In genomic region chr6:60963726-60964125, GRCm38 (mm10) we compare ENCODE assay signal across 28 mouse cellular contexts. TPM values are rescaled to one million over a fixed set of nuclear protein-coding genes. Genes with fewer than 3 reads are reported as not detected.
DNase-seq lines count a peak whose midpoint lies in the region; ATAC-seq and TF ChIP-seq lines count a peak whose summit lies in the region.
"Had no signal": no experiment of that assay in that cellular context is flagged by ENCODE, and none has a peak within 500 bp of the region (broad histone marks: within the 10 kb centered on the region; RNA-seq: fewer than 3 reads in every experiment).

No protein-coding gene starts in this region.

- WGBS in forebrain, postnatal 0 days, result 44% methylated on average over 1 of the region's 1 CpGs
- 60% methylated on average over 1 of the region's 1 CpGs for WGBS in forebrain, embryonic 16.5 days

- H3K4me1 ChIP-seq in forebrain, postnatal 0 days (ENCODE audit: insufficient read depth), result no peaks in the 10 kb centered on the region
- H3K4me1 ChIP-seq in forebrain, embryonic 16.5 days (replicated peaks; ENCODE audit: control insufficient read depth, insufficient read depth, low read length), result no peaks in the 10 kb centered on the region
- H3K4me1 ChIP-seq: embryonic facial prominence, embryonic 15.5 days; heart, embryonic 10.5 days; limb, embryonic 13.5 days; liver, embryonic 12.5 days; stomach, embryonic 15.5 days had no signal

- no peak for TF ChIP-seq POLR2A in brain, embryonic 14.5 days (IDR thresholded peaks at IDR 0.05; ENCODE audit: borderline replicate concordance, extremely low read depth, insufficient read depth, insufficient read length, poor library complexity, severe bottlenecking)

- DNase-seq in forebrain, postnatal 0 days, result no peak
- DNase-seq in layer of hippocampus, adult 2 months (ENCODE audit: low spot score in 2 of 2), result no peak
- no peak for DNase-seq in layer of hippocampus, adult 11-12 months (ENCODE audit: low spot score)
- DNase-seq in 3T3-L1 (ENCODE audit: low read depth, low spot score), result peak; percentile 20
- DNase-seq in brain, embryonic 14.5 days (ENCODE audit: low read depth), result peak; percentile 43
- no peak for DNase-seq in adrenal gland, postnatal 36 days
- DNase-seq: adrenal gland, adult 8-10 months; cerebellum, adult 8-10 months; cerebellum, postnatal 36 days; gastrocnemius, adult 2 months; kidney, adult 2 months; kidney, postnatal 14 days; layer of hippocampus, postnatal 36 days; lung, adult 18-20 months; lung, postnatal 14 days; right cerebral cortex, adult 18-20 months had no signal

- no peak overlapping the region for H3K4me3 ChIP-seq in forebrain, postnatal 0 days (ENCODE audit: low read depth, low read length)
- H3K4me3 ChIP-seq in forebrain, embryonic 16.5 days (replicated peaks; ENCODE audit: low read length), result no peak overlapping the region
- H3K4me3 ChIP-seq in layer of hippocampus, adult 2 months, result no peak overlapping the region
- H3K4me3 ChIP-seq: embryonic facial prominence, embryonic 15.5 days; gastrocnemius, adult 2 months; heart, embryonic 10.5 days; limb, embryonic 13.5 days; liver, embryonic 12.5 days; midbrain, embryonic 12.5 days; myocyte; neural tube, embryonic 13.5 days; stomach, embryonic 15.5 days had no signal

- TF ChIP-seq CTCF in forebrain, postnatal 0 days (IDR thresholded peaks at IDR 0.05; ENCODE audit: low read depth), result peak; percentile 19; the same call in 1 of the 2 replicates
- TF ChIP-seq CTCF in layer of hippocampus, adult 2 months (conservative IDR thresholded peaks at IDR 0.05), result peak; percentile 74
- TF ChIP-seq CTCF in brain, embryonic 14.5 days (IDR thresholded peaks at IDR 0.05; ENCODE audit: borderline replicate concordance, extremely low read depth, insufficient read depth, insufficient read length), result 0 out of 2 replicates have a peak, but pooled peaks have one; percentile 7

- H3K9me3 ChIP-seq in forebrain, postnatal 0 days (ENCODE audit: low read length), result no peaks in the 10 kb centered on the region
- no peaks in the 10 kb centered on the region for H3K9me3 ChIP-seq in forebrain, embryonic 16.5 days (ENCODE audit: control insufficient read depth, low read length)
- H3K9me3 ChIP-seq: embryonic facial prominence, embryonic 15.5 days; heart, embryonic 10.5 days; limb, embryonic 13.5 days; liver, embryonic 12.5 days; midbrain, embryonic 12.5 days; neural tube, embryonic 13.5 days; stomach, embryonic 15.5 days had no signal

- no peaks in the 10 kb centered on the region for H3K36me3 ChIP-seq in forebrain, postnatal 0 days (ENCODE audit: insufficient read depth)
- no peaks in the 10 kb centered on the region for H3K36me3 ChIP-seq in forebrain, embryonic 16.5 days (ENCODE audit: control insufficient read depth, insufficient read depth)
- H3K36me3 ChIP-seq: embryonic facial prominence, embryonic 15.5 days; heart, embryonic 10.5 days; limb, embryonic 13.5 days; liver, embryonic 12.5 days; midbrain, embryonic 12.5 days; neural tube, embryonic 13.5 days; stomach, embryonic 15.5 days had no signal

- H3K9ac ChIP-seq in forebrain, postnatal 0 days, result no peak overlapping the region
- no peak overlapping the region for H3K9ac ChIP-seq in forebrain, embryonic 16.5 days (replicated peaks; ENCODE audit: low read depth, low read length)
- H3K9ac ChIP-seq: embryonic facial prominence, embryonic 15.5 days; limb, embryonic 13.5 days; liver, embryonic 12.5 days; midbrain, embryonic 12.5 days; neural tube, embryonic 13.5 days; stomach, embryonic 15.5 days had no signal

- no peaks in the 10 kb centered on the region for H3K27me3 ChIP-seq in forebrain, postnatal 0 days (ENCODE audit: insufficient read depth, low read length)
- H3K27me3 ChIP-seq in forebrain, embryonic 16.5 days (replicated peaks; ENCODE audit: control insufficient read depth, insufficient read depth, low read length), result no peaks in the 10 kb centered on the region
- H3K27me3 ChIP-seq: embryonic facial prominence, embryonic 15.5 days; limb, embryonic 13.5 days; liver, embryonic 12.5 days; midbrain, embryonic 12.5 days; neural tube, embryonic 13.5 days; stomach, embryonic 15.5 days had no signal

- no peak overlapping the region for H3K4me2 ChIP-seq in forebrain, postnatal 0 days (ENCODE audit: low read depth)
- no peak overlapping the region for H3K4me2 ChIP-seq in forebrain, embryonic 16.5 days (ENCODE audit: low read length)
- H3K4me2 ChIP-seq: embryonic facial prominence, embryonic 15.5 days; limb, embryonic 13.5 days; liver, embryonic 12.5 days; midbrain, embryonic 12.5 days; neural tube, embryonic 13.5 days; stomach, embryonic 15.5 days had no signal

- H3K27ac ChIP-seq in forebrain, postnatal 0 days (ENCODE audit: low read depth, low read length), result no peak overlapping the region
- no peak overlapping the region for H3K27ac ChIP-seq in forebrain, embryonic 16.5 days (ENCODE audit: low read length)
- H3K27ac ChIP-seq in layer of hippocampus, adult 2 months, result no peak overlapping the region
- H3K27ac ChIP-seq: embryonic facial prominence, embryonic 15.5 days; gastrocnemius, adult 2 months; heart, embryonic 10.5 days; limb, embryonic 13.5 days; liver, embryonic 12.5 days; midbrain, embryonic 12.5 days; neural tube, embryonic 13.5 days; stomach, embryonic 15.5 days had no signal

- no peak for ATAC-seq in forebrain, postnatal 0 days
- ATAC-seq in forebrain, embryonic 16.5 days, result no peak
- ATAC-seq: activated CD4-positive, CD25-positive, alpha-beta regulatory T cell, adult 4 months; liver, embryonic 12.5 days had no signal

RNA-seq across cellular contexts. Expression of gene Mmrn1, which starts 39.0 kb away (rescaled TPM):
- 2.1 and 2.2 TPM in 2 replicates for total RNA-seq in forebrain, postnatal 0 days (2014; rRNA removed)
- polyA plus RNA-seq in forebrain, postnatal 0 days (2015; fragmentation: Nextera tagmentation; extraction: Ambion mirVana), result 1.0 and 1.6 TPM in 2 replicates
- polyA plus RNA-seq in forebrain, embryonic 16.5 days (2015; fragmentation: Nextera tagmentation; extraction: Ambion mirVana), result 1.9 and 2.8 TPM in 2 replicates
- not detected for total RNA-seq in layer of hippocampus, adult 2 months (2021)
- polyA plus RNA-seq in brain, embryonic 14.5 days (2012; rRNA removed), result 1.8 and 3.6 TPM in 2 replicates
- 1 to 10 TPM in 1 of 2 experiments, under 1 TPM in 1; 0.49 to 1.1 TPM for total RNA-seq in adrenal gland, postnatal 36 days (2021)
- total RNA-seq: ES-E14; layer of hippocampus, postnatal 36 days; megakaryocyte, adult 5-6 weeks had no signal
- polyA plus RNA-seq: activated CD4-positive, CD25-positive, alpha-beta regulatory T cell, adult 4 months; myocyte had no signal

Comparison
In these comparisons a context has a peak if more than half of its experiments do, and no peak if none do; other contexts are left out.
1. DNase-seq: peak in 3T3-L1 (single experiment) and brain, embryonic 14.5 days (single experiment); none in forebrain, postnatal 0 days (single experiment), layer of hippocampus, adult 2 months (0 of 2), layer of hippocampus, adult 11-12 months (single experiment) and adrenal gland, postnatal 36 days (0 of 2).
2. CTCF ChIP-seq: peak in every context shown above with its lines; median percentile 74 in layer of hippocampus, adult 2 months; 19 in forebrain, postnatal 0 days; 7 in brain, embryonic 14.5 days.